Mouse (Mus musculus) stomach, postnatal 0 days (tissue): Measurements from ENCODE around the gene Apbb2. TPM values are rescaled to one million over a fixed set of nuclear protein-coding genes. Genes with fewer than 3 reads are reported as not detected.
A peak's percentile ranks its signal among the peaks of the same experiment; 100 is the strongest.

Experiments used
- ATAC-seq: fragments of 200-750 bp; cut with Nextera tagmentation; 2 replicates; pipeline ENCODE4 v1.8.0; 2017; ENCODE audit not compliant: low FRiP score, low TSS enrichment
- DNase-seq: peaks from one replicate; pipeline ENCODE4 v3.0.0-alpha.2; 2016; ENCODE audit warnings: low spot score
- H3K27ac ChIP-seq: fragments of 300-500 bp; sonication (generic); replicated peaks from 2 replicates; pipeline ENCODE4 v1.5.1; 2014; ENCODE audit warnings: mild to moderate bottlenecking, control low read depth
- H3K27me3 ChIP-seq: fragments of 300-500 bp; sonication (generic); 2 replicates; pipeline ENCODE4 v1.6.1; 2014; ENCODE audit warnings: low read length; ENCODE audit not compliant: control insufficient read depth, insufficient read depth
- H3K36me3 ChIP-seq: fragments of 300-500 bp; sonication (generic); 2 replicates; pipeline ENCODE4 v1.6.1; 2014; ENCODE audit warnings: low read length, mixed read lengths; ENCODE audit not compliant: control insufficient read depth, insufficient read depth
- H3K4me1 ChIP-seq: fragments of 300-500 bp; sonication (generic); replicated peaks from 2 replicates; pipeline ENCODE4 v1.6.1; 2014; ENCODE audit warnings: antibody characterized with exemption; ENCODE audit not compliant: control insufficient read depth, insufficient read depth
- H3K4me2 ChIP-seq: fragments of 300-500 bp; sonication (generic); replicated peaks from 2 replicates; pipeline ENCODE4 v1.6.1; 2014; ENCODE audit warnings: low read depth, mild to moderate bottlenecking, control low read depth, moderate library complexity
- H3K4me3 ChIP-seq: fragments of 300-500 bp; sonication (generic); 2 replicates; pipeline ENCODE4 v1.5.1; 2014; ENCODE audit warnings: low read depth, low read length, control low read depth
- H3K9ac ChIP-seq: fragments of 300-500 bp; sonication (generic); 2 replicates; pipeline ENCODE4 v1.6.1; 2014; ENCODE audit warnings: mild to moderate bottlenecking, low read length, control low read depth, mixed read lengths
- H3K9me3 ChIP-seq: fragments of 300-500 bp; sonication (generic); 2 replicates; pipeline ENCODE4 v1.6.1; 2016; ENCODE audit warnings: low read length; ENCODE audit not compliant: control insufficient read depth
- CTCF ChIP-seq: IDR thresholded peaks from 2 replicates; pipeline ENCODE4 v1.5.1; 2016; ENCODE audit warnings: antibody characterized with exemption, low read depth, mild to moderate bottlenecking, moderate library complexity
- EP300 ChIP-seq: optimal IDR thresholded peaks from 2 replicates; pipeline ENCODE3; 2016; ENCODE audit warnings: antibody characterized with exemption
- WGBS: fragments of 180-500 bp; shearing (Covaris S2); extraction: QIAGEN DNeasy Blood & Tissue Kit; methylation state at CpG from one replicate; pipeline ENCODE4 v1.1.7; 2014; 5-methylcytosine and 5-hydroxymethylcytosine counted together
- polyA plus RNA-seq: library from polyadenylated mRNA; unstranded; fragments of >200 nt; fragmentation: Nextera tagmentation; extraction: Ambion mirVana; gene quantifications from 2 replicates; pipeline ENCODE4 v1.2.1, GENCODE M21; 2015

Gene Apbb2
- polyA plus RNA-seq, 1 experiment from 2014 or later = 18.3 TPM

- H3K27me3 ChIP-seq = no peaks in the 10 kb centered on the region
- H3K4me2 ChIP-seq = peak overlapping the region; percentile 70
- DNase-seq (no peak), ATAC-seq (no peak; the same call in 1 of the 2 replicates)
- TF ChIP-seq CTCF (no peak), EP300 (no peak)
- no peaks in the 10 kb centered on the region for H3K9me3 ChIP-seq
- H3K27ac ChIP-seq = no peak overlapping the region
- no peaks in the 10 kb centered on the region for H3K36me3 ChIP-seq
- no peaks in the 10 kb centered on the region for H3K4me1 ChIP-seq
- H3K9ac ChIP-seq = no peak overlapping the region
- 38% methylated on average over 6 of the region's 6 CpGs for WGBS
- peak overlapping the region; percentile 37 for H3K4me3 ChIP-seq
These were observed 280.6 kb downstream of the Apbb2 start for GRCm38 (mm10) chr5:66337969-66338345.

- H3K4me2 ChIP-seq = peak overlapping the region; percentile 70
- no peaks in the 10 kb centered on the region for H3K36me3 ChIP-seq
- DNase-seq = peak; percentile 70
- no peaks in the 10 kb centered on the region for H3K27me3 ChIP-seq
- peak; percentile 73; the same call in 1 of the 2 replicates for ATAC-seq
- no peaks in the 10 kb centered on the region for H3K9me3 ChIP-seq
- no peak overlapping the region for H3K27ac ChIP-seq
- TF ChIP-seq EP300 (no peak), CTCF (no peak)
- H3K9ac ChIP-seq = peak overlapping the region; percentile 27
- peak overlapping the region; percentile 37 for H3K4me3 ChIP-seq
- H3K4me1 ChIP-seq = no peaks in the 10 kb centered on the region
- 9% methylated on average over 38 of the region's 38 CpGs for WGBS
These were observed 281.3 kb downstream of the Apbb2 start for GRCm38 (mm10) chr5:66337025-66337968.

GRCm38 (mm10) chr5:66330806-66331205, 287.8 kb downstream of the Apbb2 start:
- no peak overlapping the region for H3K9ac ChIP-seq
- no peaks in the 10 kb centered on the region for H3K36me3 ChIP-seq
- H3K27me3 ChIP-seq = no peaks in the 10 kb centered on the region
- TF ChIP-seq CTCF (no peak), EP300 (no peak)
- ATAC-seq (no peak), DNase-seq (no peak)
- H3K9me3 ChIP-seq = no peaks in the 10 kb centered on the region
- H3K27ac ChIP-seq = no peak overlapping the region
- H3K4me1 ChIP-seq = no peaks in the 10 kb centered on the region
- 90% methylated on average over 6 of the region's 6 CpGs for WGBS
- no peak overlapping the region for H3K4me3 ChIP-seq
- no peak overlapping the region for H3K4me2 ChIP-seq

- no peak overlapping the region for H3K27ac ChIP-seq
- no peak overlapping the region for H3K9ac ChIP-seq
- 80% methylated on average over 7 of the region's 7 CpGs for WGBS
- ATAC-seq (no peak), DNase-seq (no peak)
- TF ChIP-seq CTCF (no peak), EP300 (no peak)
- H3K27me3 ChIP-seq = no peaks in the 10 kb centered on the region
- no peak overlapping the region for H3K4me2 ChIP-seq
- H3K36me3 ChIP-seq = no peaks in the 10 kb centered on the region
- H3K4me3 ChIP-seq = no peak overlapping the region
- H3K9me3 ChIP-seq = no peaks in the 10 kb centered on the region
- no peaks in the 10 kb centered on the region for H3K4me1 ChIP-seq
These were observed 289.8 kb downstream of the Apbb2 start for GRCm38 (mm10) chr5:66328766-66329165.

GRCm38 (mm10) chr5:66327949-66328726, 290.4 kb downstream of the Apbb2 start:
- TF ChIP-seq CTCF (no peak), EP300 (no peak)
- Histone ChIP-seq H3K9ac (no peak overlapping the region), H3K4me1 (no peaks in the 10 kb centered on the region), H3K27me3 (no peaks in the 10 kb centered on the region), H3K9me3 (no peaks in the 10 kb centered on the region), H3K27ac (no peak overlapping the region), H3K4me2 (no peak overlapping the region), H3K4me3 (no peak overlapping the region), H3K36me3 (no peaks in the 10 kb centered on the region)
- DNase-seq (no peak), ATAC-seq (no peak)
- WGBS = 67% methylated on average over 19 of the region's 19 CpGs
